Mouse (Mus musculus): ENCODE data around the gene Prkn. TPM values are rescaled to one million over a fixed set of nuclear protein-coding genes. Genes with fewer than 3 reads are reported as not detected.

Prkn gene
- total and polyA plus RNA-seq, 2 experiments: 2.5 to 8.9 TPM

GRCm38 (mm10) chr17:11639786-11640185 is 799.6 kb downstream of the Prkn start:
- Histone ChIP-seq H3K27me3 (ENCODE audit: control insufficient read depth, insufficient read depth, low read length) (no peaks in the 10 kb centered on the region), H3K79me2 (ENCODE audit: control insufficient read depth, insufficient read depth, low read length) (no peaks in the 10 kb centered on the region), H3K27ac (replicated peaks; ENCODE audit: insufficient read depth, low read depth, low read length) (no peak overlapping the region), H3K4me3 (ENCODE audit: insufficient read depth, low read depth, low read length) (no peak overlapping the region), H3K36me3 (ENCODE audit: control insufficient read depth, insufficient read depth, low read length) (no peaks in the 10 kb centered on the region), H3K4me1 (ENCODE audit: control insufficient read depth, insufficient read depth, low read length) (no peaks in the 10 kb centered on the region; the same call in 1 of the 2 replicates), H3K9ac (ENCODE audit: low read depth, low read length) (no peak overlapping the region)
- WGBS: 86% methylated on average over 5 of the region's 5 CpGs
- DNase-seq (ENCODE audit: extremely low read depth, low read depth, low spot score): no peak
- TF ChIP-seq CTCF (IDR thresholded peaks at IDR 0.05; ENCODE audit: low read depth, low read length) (no peak), POLR2A (IDR thresholded peaks at IDR 0.05; ENCODE audit: extremely low read depth, insufficient read depth, low read length) (no peak)

- Histone ChIP-seq H3K27me3 (ENCODE audit: control insufficient read depth, insufficient read depth, low read length) (no peaks in the 10 kb centered on the region), H3K4me1 (ENCODE audit: control insufficient read depth, insufficient read depth, low read length) (no peaks in the 10 kb centered on the region; the same call in 1 of the 2 replicates), H3K36me3 (ENCODE audit: control insufficient read depth, insufficient read depth, low read length) (no peaks in the 10 kb centered on the region), H3K79me2 (ENCODE audit: control insufficient read depth, insufficient read depth, low read length) (no peaks in the 10 kb centered on the region), H3K27ac (replicated peaks; ENCODE audit: insufficient read depth, low read depth, low read length) (no peak overlapping the region), H3K9ac (ENCODE audit: low read depth, low read length) (no peak overlapping the region), H3K4me3 (ENCODE audit: insufficient read depth, low read depth, low read length) (no peak overlapping the region)
- no peak for TF ChIP-seq CTCF (IDR thresholded peaks at IDR 0.05; ENCODE audit: low read depth, low read length)
- TF ChIP-seq POLR2A (IDR thresholded peaks at IDR 0.05; ENCODE audit: extremely low read depth, insufficient read depth, low read length): no peak
- no peak for DNase-seq (ENCODE audit: extremely low read depth, low read depth, low spot score)
- WGBS: 93% methylated on average over 1 of the region's 1 CpGs
Observed at GRCm38 (mm10) chr17:11642328-11642727, 802.1 kb downstream of the Prkn start.

- no peaks in the 10 kb centered on the region for H3K79me2 ChIP-seq (ENCODE audit: control insufficient read depth, insufficient read depth, low read length)
- H3K4me1 ChIP-seq (ENCODE audit: control insufficient read depth, insufficient read depth, low read length): no peaks in the 10 kb centered on the region
- no peaks in the 10 kb centered on the region for H3K27me3 ChIP-seq (ENCODE audit: control insufficient read depth, insufficient read depth, low read length)
- H3K36me3 ChIP-seq (ENCODE audit: control insufficient read depth, insufficient read depth, low read length): no peaks in the 10 kb centered on the region
- no peak for DNase-seq (ENCODE audit: extremely low read depth, low read depth, low spot score)
- no peak overlapping the region for H3K9ac ChIP-seq (ENCODE audit: low read depth, low read length)
- no peak overlapping the region for H3K27ac ChIP-seq (replicated peaks; ENCODE audit: insufficient read depth, low read depth, low read length)
- WGBS: 77% methylated on average over 4 of the region's 4 CpGs
- TF ChIP-seq CTCF (IDR thresholded peaks at IDR 0.05; ENCODE audit: low read depth, low read length) (no peak), POLR2A (IDR thresholded peaks at IDR 0.05; ENCODE audit: extremely low read depth, insufficient read depth, low read length) (no peak)
- no peak overlapping the region for H3K4me3 ChIP-seq (ENCODE audit: insufficient read depth, low read depth, low read length)
Observed at GRCm38 (mm10) chr17:11644016-11644415, 803.8 kb downstream of the Prkn start.

- Histone ChIP-seq H3K27ac (replicated peaks; ENCODE audit: insufficient read depth, low read depth, low read length) (no peak overlapping the region), H3K79me2 (ENCODE audit: control insufficient read depth, insufficient read depth, low read length) (no peaks in the 10 kb centered on the region), H3K9ac (ENCODE audit: low read depth, low read length) (no peak overlapping the region), H3K4me3 (ENCODE audit: insufficient read depth, low read depth, low read length) (no peak overlapping the region), H3K4me1 (ENCODE audit: control insufficient read depth, insufficient read depth, low read length) (no peaks in the 10 kb centered on the region), H3K27me3 (ENCODE audit: control insufficient read depth, insufficient read depth, low read length) (no peaks in the 10 kb centered on the region), H3K36me3 (ENCODE audit: control insufficient read depth, insufficient read depth, low read length) (no peaks in the 10 kb centered on the region)
- TF ChIP-seq POLR2A (IDR thresholded peaks at IDR 0.05; ENCODE audit: extremely low read depth, insufficient read depth, low read length) (no peak), CTCF (IDR thresholded peaks at IDR 0.05; ENCODE audit: low read depth, low read length) (no peak)
- DNase-seq (ENCODE audit: extremely low read depth, low read depth, low spot score): no peak
- WGBS: 83% methylated on average over 3 of the region's 3 CpGs
Observed at GRCm38 (mm10) chr17:11644873-11645464, 804.8 kb downstream of the Prkn start.

GRCm38 (mm10) chr17:11656397-11656796 is 816.2 kb downstream of the Prkn start:
- Histone ChIP-seq H3K9ac (ENCODE audit: low read depth, low read length) (no peak overlapping the region), H3K4me3 (ENCODE audit: insufficient read depth, low read depth, low read length) (no peak overlapping the region), H3K27ac (replicated peaks; ENCODE audit: insufficient read depth, low read depth, low read length) (no peak overlapping the region), H3K36me3 (ENCODE audit: control insufficient read depth, insufficient read depth, low read length) (no peaks in the 10 kb centered on the region), H3K4me1 (ENCODE audit: control insufficient read depth, insufficient read depth, low read length) (no peaks in the 10 kb centered on the region), H3K79me2 (ENCODE audit: control insufficient read depth, insufficient read depth, low read length) (no peaks in the 10 kb centered on the region), H3K27me3 (ENCODE audit: control insufficient read depth, insufficient read depth, low read length) (no peaks in the 10 kb centered on the region)
- WGBS: 74% methylated on average over 5 of the region's 5 CpGs
- TF ChIP-seq POLR2A (IDR thresholded peaks at IDR 0.05; ENCODE audit: extremely low read depth, insufficient read depth, low read length): no peak
- no peak for TF ChIP-seq CTCF (IDR thresholded peaks at IDR 0.05; ENCODE audit: low read depth, low read length)
- no peak for DNase-seq (ENCODE audit: extremely low read depth, low read depth, low spot score)

- H3K4me1 ChIP-seq (ENCODE audit: control insufficient read depth, insufficient read depth, low read length): no peaks in the 10 kb centered on the region
- 82% methylated on average over 3 of the region's 3 CpGs for whole genome bisulfite sequencing
- no peaks in the 10 kb centered on the region for H3K27me3 ChIP-seq (ENCODE audit: control insufficient read depth, insufficient read depth, low read length)
- no peak overlapping the region for H3K27ac ChIP-seq (replicated peaks; ENCODE audit: insufficient read depth, low read depth, low read length)
- H3K79me2 ChIP-seq (ENCODE audit: control insufficient read depth, insufficient read depth, low read length): no peaks in the 10 kb centered on the region
- no peak for DNase-seq (ENCODE audit: extremely low read depth, low read depth, low spot score)
- TF ChIP-seq CTCF (IDR thresholded peaks at IDR 0.05; ENCODE audit: low read depth, low read length): no peak
- no peak for TF ChIP-seq POLR2A (IDR thresholded peaks at IDR 0.05; ENCODE audit: extremely low read depth, insufficient read depth, low read length)
- no peaks in the 10 kb centered on the region for H3K36me3 ChIP-seq (ENCODE audit: control insufficient read depth, insufficient read depth, low read length)
- H3K4me3 ChIP-seq (ENCODE audit: insufficient read depth, low read depth, low read length): no peak overlapping the region
- no peak overlapping the region for H3K9ac ChIP-seq (ENCODE audit: low read depth, low read length)
Observed at GRCm38 (mm10) chr17:11656878-11657277, 816.7 kb downstream of the Prkn start.

Measured in liver, adult 2 months (tissue).